Mouse (Mus musculus): ENCODE data around the gene Mycbpap. TPM values are rescaled to one million over a fixed set of nuclear protein-coding genes. Genes with fewer than 3 reads are reported as not detected.
A peak's percentile ranks its signal among the peaks of the same experiment; 100 is the strongest.

Gene Mycbpap
- polyA plus RNA-seq, 1 experiment from 2014 or later = 3.7 TPM

DNA sequence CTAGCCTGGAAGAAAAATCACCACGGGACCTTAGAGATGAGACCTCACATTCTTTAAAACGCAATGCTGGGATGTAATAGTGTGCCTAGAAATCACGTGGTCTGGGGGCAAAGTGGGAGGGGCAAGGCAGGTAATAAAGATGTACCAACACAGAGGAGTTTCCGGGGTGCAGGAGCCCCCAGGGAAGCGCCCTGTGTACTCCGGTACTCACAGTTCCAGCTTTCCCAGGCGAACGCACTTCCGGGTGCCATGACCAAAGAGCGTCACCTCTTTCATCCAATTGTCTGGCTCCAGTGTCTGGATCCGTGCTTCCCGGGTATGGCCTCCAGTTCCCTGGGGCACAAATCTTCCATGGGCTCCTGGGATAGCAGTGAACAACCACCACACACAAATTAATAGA is 21.8 kb upstream of the Mycbpap start:
- Histone ChIP-seq H3K27ac (ENCODE audit: low read depth, low read length) (no peak overlapping the region), H3K36me3 (ENCODE audit: control insufficient read depth, insufficient read depth, low read length) (no peaks in the 10 kb centered on the region), H3K4me3 (ENCODE audit: low read depth, low read length) (no peak overlapping the region), H3K4me1 (ENCODE audit: control insufficient read depth, insufficient read depth, low read length) (peaks cover 3% of the 10 kb centered on the region), H3K4me2 (no peak overlapping the region), H3K9me3 (ENCODE audit: control insufficient read depth, low read length) (no peaks in the 10 kb centered on the region), H3K27me3 (ENCODE audit: control insufficient read depth, insufficient read depth, low read length) (no peaks in the 10 kb centered on the region), H3K9ac (ENCODE audit: low read length) (no peak overlapping the region)
- WGBS = 87% methylated on average over 12 of the region's 12 CpGs
- peak; percentile 54 for DNase-seq (ENCODE audit: low spot score, missing footprints)
- ATAC-seq (ENCODE audit: low FRiP score) = no peak

DNA sequence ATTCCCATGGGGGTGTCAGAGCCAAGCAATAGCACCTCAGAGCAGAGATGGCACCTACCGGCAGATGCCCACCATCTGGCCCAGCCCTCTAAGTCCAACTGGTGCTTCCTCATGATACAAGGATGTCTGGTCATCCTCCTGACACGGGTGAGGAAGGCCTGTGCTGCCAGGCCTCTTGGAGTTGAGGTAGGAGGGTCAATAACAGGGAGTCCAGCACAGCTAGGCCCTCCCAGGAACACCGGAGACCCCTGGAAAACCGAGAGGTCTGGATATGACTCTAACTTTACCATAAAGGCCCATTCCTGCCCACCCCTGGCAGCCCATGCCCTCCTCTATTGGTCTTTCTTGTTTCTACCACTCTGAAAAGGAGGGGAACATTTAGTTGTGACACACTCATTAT is 20.9 kb upstream of the Mycbpap start:
- H3K27me3 ChIP-seq (ENCODE audit: control insufficient read depth, insufficient read depth, low read length) = no peaks in the 10 kb centered on the region
- peak; percentile 68 for DNase-seq (ENCODE audit: low spot score, missing footprints)
- H3K27ac ChIP-seq (ENCODE audit: low read depth, low read length) = no peak overlapping the region

DNA sequence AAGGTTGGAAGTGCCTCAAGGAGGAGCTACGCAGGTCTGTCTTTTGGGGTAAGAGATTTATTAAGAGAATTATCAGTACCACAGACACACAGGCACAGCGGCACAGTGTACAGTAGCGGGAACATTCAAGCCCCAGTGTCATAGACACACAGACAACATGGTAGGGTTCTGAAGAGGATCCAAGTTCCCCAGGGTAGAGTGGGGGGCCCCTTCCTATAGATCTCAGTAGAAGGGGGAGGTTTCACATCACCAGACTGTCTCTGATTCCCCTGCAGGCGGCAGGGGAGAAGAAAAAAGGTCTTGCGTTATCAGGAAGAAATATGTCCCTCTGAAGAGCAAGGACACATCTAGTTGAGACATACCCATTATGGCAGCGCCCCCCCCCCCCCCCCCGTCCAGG is 18.2 kb upstream of the Mycbpap start:
- Histone ChIP-seq H3K4me3 (ENCODE audit: low read depth, low read length) (no peak overlapping the region), H3K36me3 (ENCODE audit: control insufficient read depth, insufficient read depth, low read length) (no peaks in the 10 kb centered on the region), H3K27me3 (ENCODE audit: control insufficient read depth, insufficient read depth, low read length) (no peaks in the 10 kb centered on the region), H3K4me1 (ENCODE audit: control insufficient read depth, insufficient read depth, low read length) (no peaks in the 10 kb centered on the region), H3K9ac (ENCODE audit: low read length) (no peak overlapping the region), H3K4me2 (no peak overlapping the region), H3K9me3 (ENCODE audit: control insufficient read depth, low read length) (no peaks in the 10 kb centered on the region), H3K27ac (ENCODE audit: low read depth, low read length) (no peak overlapping the region)
- WGBS = 82% methylated on average over 7 of the region's 7 CpGs
- DNase-seq (ENCODE audit: low spot score, missing footprints) (peak; percentile 66), ATAC-seq (ENCODE audit: low FRiP score) (no peak)

More for the DNA sequence above, 20.9 kb upstream of the Mycbpap start:
- Histone ChIP-seq H3K4me3 (ENCODE audit: low read depth, low read length) (no peak overlapping the region), H3K9ac (ENCODE audit: low read length) (no peak overlapping the region), H3K36me3 (ENCODE audit: control insufficient read depth, insufficient read depth, low read length) (no peaks in the 10 kb centered on the region), H3K4me2 (no peak overlapping the region), H3K9me3 (ENCODE audit: control insufficient read depth, low read length) (no peaks in the 10 kb centered on the region), H3K4me1 (ENCODE audit: control insufficient read depth, insufficient read depth, low read length) (no peaks in the 10 kb centered on the region)
- WGBS = 91% methylated on average over 4 of the region's 4 CpGs
- ATAC-seq (ENCODE audit: low FRiP score) = no peak

DNA sequence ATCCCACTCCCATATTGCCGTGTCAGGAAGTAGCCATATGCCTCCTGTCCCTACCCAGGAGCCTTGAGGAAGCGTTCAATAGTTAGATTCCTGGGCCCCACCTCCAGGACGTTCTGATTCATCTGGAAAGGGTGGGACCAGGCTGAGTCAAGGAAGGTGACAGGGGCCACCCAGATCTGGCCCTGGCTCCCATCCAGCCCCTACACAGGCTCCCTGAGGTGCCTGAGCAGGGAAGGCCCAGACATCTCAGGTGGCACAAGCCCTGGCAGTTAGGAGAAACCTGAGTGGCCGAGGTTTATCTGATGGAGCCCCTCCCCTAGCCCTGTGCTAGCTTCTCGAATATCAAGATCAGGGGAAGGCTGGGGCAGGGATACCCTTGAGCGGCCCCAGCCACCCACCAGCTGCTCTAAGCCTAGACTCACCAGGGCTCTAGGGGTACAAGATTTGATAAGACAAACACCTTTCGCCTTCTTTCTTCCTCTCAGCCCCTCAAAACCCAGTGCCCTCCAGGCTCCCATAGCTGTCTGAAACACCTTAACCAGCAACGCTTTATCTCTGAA is 17.3 kb upstream of the Mycbpap start:
- H3K27ac ChIP-seq (ENCODE audit: low read depth, low read length) = no peak overlapping the region
- WGBS = 57% methylated on average over 8 of the region's 8 CpGs
- no peak overlapping the region for H3K4me2 ChIP-seq
- no peak overlapping the region for H3K4me3 ChIP-seq (ENCODE audit: low read depth, low read length)
- H3K27me3 ChIP-seq (ENCODE audit: control insufficient read depth, insufficient read depth, low read length) = no peaks in the 10 kb centered on the region
- DNase-seq (ENCODE audit: low spot score, missing footprints) (peak; percentile 39), ATAC-seq (ENCODE audit: low FRiP score) (no peak)
- no peaks in the 10 kb centered on the region for H3K36me3 ChIP-seq (ENCODE audit: control insufficient read depth, insufficient read depth, low read length)
- no peaks in the 10 kb centered on the region for H3K4me1 ChIP-seq (ENCODE audit: control insufficient read depth, insufficient read depth, low read length)
- H3K9ac ChIP-seq (ENCODE audit: low read length) = no peak overlapping the region
- no peaks in the 10 kb centered on the region for H3K9me3 ChIP-seq (ENCODE audit: control insufficient read depth, low read length)

DNA sequence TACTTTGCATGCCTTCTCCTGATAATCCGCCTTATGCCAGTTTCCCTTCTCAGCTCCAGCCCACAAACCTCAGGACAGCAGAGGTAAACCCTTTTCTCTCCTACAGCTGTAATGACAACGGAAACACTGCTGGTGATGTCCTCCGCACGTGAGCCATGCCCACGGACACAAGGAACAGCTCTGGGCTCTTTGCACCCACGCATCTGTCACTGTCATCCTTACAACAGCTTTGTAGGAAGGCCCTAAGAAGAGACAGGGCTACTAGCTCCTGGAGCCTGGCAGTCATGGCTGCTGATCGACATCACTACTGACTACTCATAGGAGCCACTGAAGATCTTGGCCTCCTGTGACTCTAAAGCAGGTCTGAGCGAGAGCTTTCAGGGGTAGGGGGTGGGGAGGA is 11.6 kb upstream of the Mycbpap start:
- no peaks in the 10 kb centered on the region for H3K27me3 ChIP-seq (ENCODE audit: control insufficient read depth, insufficient read depth, low read length)
- ATAC-seq (ENCODE audit: low FRiP score) (no peak), DNase-seq (ENCODE audit: low spot score, missing footprints) (peak; percentile 49)
- H3K9me3 ChIP-seq (ENCODE audit: control insufficient read depth, low read length) = no peaks in the 10 kb centered on the region
- no peak overlapping the region for H3K9ac ChIP-seq (ENCODE audit: low read length)
- no peak overlapping the region for H3K4me2 ChIP-seq
- WGBS = 84% methylated on average over 8 of the region's 8 CpGs
- H3K4me1 ChIP-seq (ENCODE audit: control insufficient read depth, insufficient read depth, low read length) = no peaks in the 10 kb centered on the region
- no peak overlapping the region for H3K4me3 ChIP-seq (ENCODE audit: low read depth, low read length)
- H3K36me3 ChIP-seq (ENCODE audit: control insufficient read depth, insufficient read depth, low read length) = no peaks in the 10 kb centered on the region
- H3K27ac ChIP-seq (ENCODE audit: low read depth, low read length) = no peak overlapping the region

DNA sequence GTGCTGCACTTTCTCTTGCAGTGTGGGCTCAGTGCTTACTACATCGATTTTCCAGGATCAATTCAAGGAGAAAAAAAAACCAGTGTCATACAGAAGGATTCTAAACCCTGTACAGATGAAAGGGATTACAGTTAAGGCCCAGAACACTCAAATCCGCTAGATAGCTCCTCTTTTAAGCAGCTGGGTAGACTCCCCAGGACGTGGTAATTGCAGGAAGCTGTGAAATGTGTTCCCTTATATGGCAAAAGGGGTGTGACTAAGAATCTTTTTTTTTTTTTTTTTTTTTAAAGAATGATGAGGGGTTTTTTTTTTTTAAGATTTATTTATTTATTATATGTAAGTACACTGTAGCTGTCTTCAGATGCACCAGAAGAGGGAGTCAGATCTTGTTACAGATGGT is 7.3 kb upstream of the Mycbpap start:
- WGBS = 48% methylated on average over 3 of the region's 3 CpGs

DNA sequence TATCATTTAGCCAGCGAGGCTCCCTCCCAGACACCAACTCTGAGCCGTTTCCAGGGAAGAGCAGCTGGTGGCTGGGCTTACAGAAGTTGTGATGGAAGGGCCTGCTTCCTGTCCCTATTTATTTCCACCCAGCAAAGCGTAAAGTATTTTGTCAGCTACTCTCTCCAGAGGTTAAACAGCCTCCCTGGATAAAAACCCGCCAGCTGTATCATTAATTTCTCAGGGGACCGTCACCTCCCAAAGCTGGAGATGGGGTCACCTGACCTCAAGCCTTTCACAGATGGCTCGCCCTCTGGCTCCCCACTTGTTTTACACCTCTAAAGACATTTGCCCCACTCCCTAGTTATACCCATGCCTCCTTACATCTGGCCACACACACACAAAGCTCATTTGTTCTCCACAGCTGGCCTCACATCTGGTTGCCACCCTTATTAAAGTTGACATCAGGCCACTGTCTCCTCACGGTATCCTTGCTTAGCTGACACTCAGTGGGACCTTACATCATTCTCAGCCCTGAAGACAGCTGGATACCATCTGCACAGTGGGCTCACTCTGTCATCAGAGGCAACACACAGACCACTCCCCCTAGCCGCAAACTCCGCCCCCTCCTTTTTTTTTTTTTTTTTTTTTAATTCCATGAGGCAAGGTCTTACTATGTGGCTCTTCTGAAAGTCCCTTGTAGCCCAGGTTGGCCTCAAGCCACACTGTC is 4.8 kb upstream of the Mycbpap start:
- no peak overlapping the region for H3K4me3 ChIP-seq (ENCODE audit: low read depth, low read length)
- H3K36me3 ChIP-seq (ENCODE audit: control insufficient read depth, insufficient read depth, low read length) = no peaks in the 10 kb centered on the region
- 54% methylated on average over 9 of the region's 9 CpGs for WGBS
- ATAC-seq (ENCODE audit: low FRiP score) (peak; percentile 50; the same call in 1 of the 2 replicates), DNase-seq (ENCODE audit: low spot score, missing footprints) (no peak)
- H3K9me3 ChIP-seq (ENCODE audit: control insufficient read depth, low read length) = no peaks in the 10 kb centered on the region
- H3K27me3 ChIP-seq (ENCODE audit: control insufficient read depth, insufficient read depth, low read length) = no peaks in the 10 kb centered on the region
- H3K27ac ChIP-seq (ENCODE audit: low read depth, low read length) = no peak overlapping the region
- H3K9ac ChIP-seq (ENCODE audit: low read length) = no peak overlapping the region
- H3K4me1 ChIP-seq (ENCODE audit: control insufficient read depth, insufficient read depth, low read length) = no peaks in the 10 kb centered on the region; the same call in 1 of the 2 replicates
- no peak overlapping the region for H3K4me2 ChIP-seq

More for the DNA sequence above, 7.3 kb upstream of the Mycbpap start:
- H3K4me3 ChIP-seq (ENCODE audit: low read depth, low read length) = no peak overlapping the region
- no peaks in the 10 kb centered on the region for H3K4me1 ChIP-seq (ENCODE audit: control insufficient read depth, insufficient read depth, low read length)
- no peak overlapping the region for H3K27ac ChIP-seq (ENCODE audit: low read depth, low read length)
- ATAC-seq (ENCODE audit: low FRiP score) (no peak), DNase-seq (ENCODE audit: low spot score, missing footprints) (no peak)
- no peaks in the 10 kb centered on the region for H3K36me3 ChIP-seq (ENCODE audit: control insufficient read depth, insufficient read depth, low read length)
- no peaks in the 10 kb centered on the region for H3K9me3 ChIP-seq (ENCODE audit: control insufficient read depth, low read length)
- no peaks in the 10 kb centered on the region for H3K27me3 ChIP-seq (ENCODE audit: control insufficient read depth, insufficient read depth, low read length)
- no peak overlapping the region for H3K4me2 ChIP-seq
- no peak overlapping the region for H3K9ac ChIP-seq (ENCODE audit: low read length)

DNA sequence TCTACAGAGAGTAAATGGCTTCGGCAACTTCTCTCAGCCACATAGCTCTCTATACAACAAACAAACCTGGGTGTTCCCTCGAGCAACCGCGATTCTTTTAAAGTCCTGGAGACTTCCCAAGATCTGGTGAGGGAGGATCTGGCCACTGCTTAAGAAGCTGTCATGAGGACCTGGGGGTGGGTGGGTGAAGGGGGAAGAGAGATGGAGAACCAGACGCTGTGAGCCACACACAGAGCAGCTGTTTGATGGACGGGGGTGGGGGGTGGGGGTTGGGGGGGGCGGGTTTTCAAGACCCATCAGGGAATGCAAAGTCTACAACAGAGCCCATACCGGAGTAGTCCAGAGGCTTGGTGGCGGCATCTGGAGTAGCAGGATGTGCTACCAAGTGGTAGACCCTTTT is 8.1 kb downstream of the Mycbpap start:
- H3K4me2 ChIP-seq = no peak overlapping the region
- no peaks in the 10 kb centered on the region for H3K9me3 ChIP-seq (ENCODE audit: control insufficient read depth, low read length)
- H3K27me3 ChIP-seq (ENCODE audit: control insufficient read depth, insufficient read depth, low read length) = no peaks in the 10 kb centered on the region
- H3K9ac ChIP-seq (ENCODE audit: low read length) = no peak overlapping the region
- H3K36me3 ChIP-seq (ENCODE audit: control insufficient read depth, insufficient read depth, low read length) = no peaks in the 10 kb centered on the region
- DNase-seq (ENCODE audit: low spot score, missing footprints) (no peak), ATAC-seq (ENCODE audit: low FRiP score) (no peak)
- no peak overlapping the region for H3K4me3 ChIP-seq (ENCODE audit: low read depth, low read length)
- H3K4me1 ChIP-seq (ENCODE audit: control insufficient read depth, insufficient read depth, low read length) = no peaks in the 10 kb centered on the region
- WGBS = 75% methylated on average over 9 of the region's 9 CpGs
- H3K27ac ChIP-seq (ENCODE audit: low read depth, low read length) = no peak overlapping the region

DNA sequence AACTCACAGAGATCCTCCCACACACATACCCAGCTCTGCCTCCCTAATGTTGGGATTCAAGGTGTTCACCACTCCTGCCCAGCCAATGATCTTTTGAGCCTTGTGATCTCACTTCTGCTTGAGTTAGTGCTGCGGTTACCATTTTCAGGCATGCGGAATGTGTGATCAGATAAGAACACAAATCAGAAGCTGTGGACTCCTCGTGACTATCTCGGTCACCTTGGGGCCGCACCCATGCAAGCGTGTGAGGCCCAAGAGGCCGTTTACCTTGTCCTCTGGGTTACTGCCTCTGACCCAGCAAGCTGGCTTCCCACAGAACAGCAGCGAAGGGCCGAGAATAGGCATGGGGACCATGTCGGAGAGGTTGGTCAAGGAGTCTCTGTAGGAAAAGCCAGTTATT is 12.6 kb downstream of the Mycbpap start:
- no peak overlapping the region for H3K4me2 ChIP-seq
- no peak overlapping the region for H3K27ac ChIP-seq (ENCODE audit: low read depth, low read length)
- DNase-seq (ENCODE audit: low spot score, missing footprints) (no peak), ATAC-seq (ENCODE audit: low FRiP score) (no peak)
- no peak overlapping the region for H3K9ac ChIP-seq (ENCODE audit: low read length)
- 91% methylated on average over 10 of the region's 10 CpGs for WGBS
- no peak overlapping the region for H3K4me3 ChIP-seq (ENCODE audit: low read depth, low read length)
- H3K36me3 ChIP-seq (ENCODE audit: control insufficient read depth, insufficient read depth, low read length) = no peaks in the 10 kb centered on the region
- H3K9me3 ChIP-seq (ENCODE audit: control insufficient read depth, low read length) = no peaks in the 10 kb centered on the region
- H3K27me3 ChIP-seq (ENCODE audit: control insufficient read depth, insufficient read depth, low read length) = no peaks in the 10 kb centered on the region
- no peaks in the 10 kb centered on the region for H3K4me1 ChIP-seq (ENCODE audit: control insufficient read depth, insufficient read depth, low read length)

Measured in midbrain, embryonic 11.5 days (tissue).